Mouse (Mus musculus) liver, adult 2 months (tissue): ENCODE data around the gene Ror1.

ENCODE experiments used
- CTCF ChIP-seq: fragments of 200-500 bp; IDR thresholded peaks from 2 replicates; pipeline ENCODE4 v1.5.1; 2011; ENCODE audit warnings: low read depth, low read length, control low read depth
- POLR2A ChIP-seq: fragments of 200-500 bp; IDR thresholded peaks from 2 replicates; pipeline ENCODE4 v1.6.1; 2011; ENCODE audit warnings: low read length, control low read depth; ENCODE audit not compliant: insufficient read depth; ENCODE audit errors: extremely low read depth

- no peak for TF ChIP-seq POLR2A
- TF ChIP-seq CTCF, result no peak
Measured at GRCm38 (mm10) chr4:100096596-100097181, 1.1 kb downstream of the Ror1 start.
